Mouse (Mus musculus): Measurements from ENCODE around the gene Itprip.

DNA sequence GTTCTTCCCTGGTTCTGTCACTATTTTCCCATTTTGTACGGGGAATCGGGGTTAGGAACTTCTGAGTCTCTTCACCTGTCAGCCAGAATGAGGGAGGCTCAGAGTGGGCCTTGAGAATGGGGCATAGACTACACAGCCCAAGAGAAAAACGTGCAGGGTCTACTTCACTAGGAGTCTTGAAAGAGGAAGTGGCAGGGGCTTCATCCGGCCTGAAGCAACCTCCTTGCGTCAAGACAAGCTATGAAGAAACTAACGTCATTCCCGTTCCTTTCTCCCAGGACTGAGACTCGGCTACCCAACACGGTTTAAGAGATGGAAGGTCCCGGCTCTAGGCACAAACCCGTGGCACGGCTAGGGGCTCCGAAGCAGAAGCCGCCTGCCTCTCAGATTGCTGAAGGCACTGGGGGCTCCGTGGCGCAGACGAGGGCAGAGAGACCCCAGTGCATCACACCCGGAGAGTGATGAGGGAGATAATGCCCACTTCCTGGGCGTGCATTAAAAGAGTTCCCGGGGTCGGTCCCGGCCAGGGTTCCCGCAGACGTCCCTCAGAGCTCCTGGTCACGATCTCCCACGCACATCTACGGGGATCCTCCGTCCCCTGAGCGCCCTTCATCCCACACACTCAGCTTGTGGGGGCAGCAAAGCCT is 521 bp downstream of the Itprip start:
- TF ChIP-seq CTCF (IDR thresholded peaks at IDR 0.05) (no peak), POLR2A (IDR thresholded peaks at IDR 0.05; ENCODE audit: insufficient read depth, low read depth, low read length) (0 out of 2 replicates have a peak, but pooled peaks have one; percentile 9)

Measured in heart, adult 2 months (tissue).